Mouse (Mus musculus) thymus, adult 2 months (tissue): ENCODE data around the gene Zcchc7.

Source experiments
- CTCF ChIP-seq: fragments of 200-500 bp; IDR thresholded peaks from 2 replicates; pipeline ENCODE4 v1.5.1; 2012; ENCODE audit warnings: mild to moderate bottlenecking, control low read depth, low read length, moderate library complexity, borderline replicate concordance; ENCODE audit not compliant: control insufficient read depth, poor library complexity, insufficient read depth; ENCODE audit errors: extremely low read depth
- POLR2A ChIP-seq: fragments of 200-500 bp; IDR thresholded peaks from 2 replicates; pipeline ENCODE4 v1.6.1; 2012; ENCODE audit warnings: mild to moderate bottlenecking, low read length, control low read depth, moderate library complexity; ENCODE audit not compliant: control insufficient read depth, poor library complexity, insufficient read depth; ENCODE audit errors: extremely low read depth

- TF ChIP-seq CTCF (no peak), POLR2A (no peak)
These were observed 116.4 kb downstream of the Zcchc7 start for GRCm38 (mm10) chr4:44872048-44872447.
